Mouse (Mus musculus) left cerebral cortex, adult 2 months (tissue): ENCODE data around the gene Mgat1. TPM values are rescaled to one million over a fixed set of nuclear protein-coding genes. Genes with fewer than 3 reads are reported as not detected.
"Not testable (repeated sequence)": the region's sequence is repeated elsewhere in the genome, so short reads cannot be mapped to it uniquely, and the experiment has no call there.

ENCODE experiments used
- DNase-seq, 2 experiments: peaks; one replicate each; pipeline ENCODE4 v3.0.0; 2021 to 2022; ENCODE audit warnings: low spot score in 2 of 2, mixed read lengths in 1 of 2; ENCODE audit errors: extremely low spot score in 1 of 2
- H3K27ac ChIP-seq: fragments of 200-600 bp; 2 replicates; pipeline ENCODE4 v1.8.1; 2022
- H3K4me3 ChIP-seq: fragments of 200-600 bp; 2 replicates; pipeline ENCODE4 v1.8.1; 2022
- CTCF ChIP-seq: fragments of 200-600 bp; IDR thresholded peaks from 2 replicates; pipeline ENCODE4 v1.8.1; 2022; ENCODE audit warnings: antibody characterized with exemption, mild to moderate bottlenecking, moderate library complexity
- intact Hi-C: fragments of 180-260 bp; cut with DNase I; formaldehyde crosslinking; loops from one replicate; pipeline ENCODE4 v1.15.1; 2025
- long read RNA-seq, 2 experiments: library from polyadenylated mRNA; stranded (forward); transcript quantifications; one replicate each; pipeline ENCODE4 v2.0.0; 2021; ENCODE audit warnings: borderline mapping rate in 2 of 2
- total RNA-seq, 2 experiments: library from RNA; stranded (reverse); gene quantifications; 2 replicates each; pipeline ENCODE4 v1.2.3; 2021

The Mgat1 gene
- total RNA-seq: 10 to 100 TPM; 64.4 to 77.0 TPM
- long read RNA-seq, experiment 1, transcript Mgat1-202 (3 exons, 2,729 nt): minor isoform, 8 of 95 reads
- long read RNA-seq, experiment 1, transcript Mgat1-201 (3 exons, 2,976 nt): major isoform, 41 of 95 reads
- long read RNA-seq, experiment 1, transcript Mgat1-212 (3 exons, 633 nt): minor isoform, 5 of 95 reads
- long read RNA-seq, experiment 1, transcript Mgat1-213 (4 exons, 3,151 nt): minor isoform, 24 of 95 reads
- long read RNA-seq, experiment 1, partial matches to known transcripts: 11 of 95 reads
- long read RNA-seq, experiment 1, other reads (novel, unspliced or antisense): 4 of 95 reads
- long read RNA-seq, experiment 2, transcript Mgat1-213 (4 exons, 3,151 nt): major isoform, 19 of 57 reads
- long read RNA-seq, experiment 2, transcript Mgat1-201 (3 exons, 2,976 nt): major isoform, 19 of 57 reads
- long read RNA-seq, experiment 2, partial matches to known transcripts: 4 of 57 reads
- long read RNA-seq, experiment 2, other reads (novel, unspliced or antisense): 9 of 57 reads

DNA sequence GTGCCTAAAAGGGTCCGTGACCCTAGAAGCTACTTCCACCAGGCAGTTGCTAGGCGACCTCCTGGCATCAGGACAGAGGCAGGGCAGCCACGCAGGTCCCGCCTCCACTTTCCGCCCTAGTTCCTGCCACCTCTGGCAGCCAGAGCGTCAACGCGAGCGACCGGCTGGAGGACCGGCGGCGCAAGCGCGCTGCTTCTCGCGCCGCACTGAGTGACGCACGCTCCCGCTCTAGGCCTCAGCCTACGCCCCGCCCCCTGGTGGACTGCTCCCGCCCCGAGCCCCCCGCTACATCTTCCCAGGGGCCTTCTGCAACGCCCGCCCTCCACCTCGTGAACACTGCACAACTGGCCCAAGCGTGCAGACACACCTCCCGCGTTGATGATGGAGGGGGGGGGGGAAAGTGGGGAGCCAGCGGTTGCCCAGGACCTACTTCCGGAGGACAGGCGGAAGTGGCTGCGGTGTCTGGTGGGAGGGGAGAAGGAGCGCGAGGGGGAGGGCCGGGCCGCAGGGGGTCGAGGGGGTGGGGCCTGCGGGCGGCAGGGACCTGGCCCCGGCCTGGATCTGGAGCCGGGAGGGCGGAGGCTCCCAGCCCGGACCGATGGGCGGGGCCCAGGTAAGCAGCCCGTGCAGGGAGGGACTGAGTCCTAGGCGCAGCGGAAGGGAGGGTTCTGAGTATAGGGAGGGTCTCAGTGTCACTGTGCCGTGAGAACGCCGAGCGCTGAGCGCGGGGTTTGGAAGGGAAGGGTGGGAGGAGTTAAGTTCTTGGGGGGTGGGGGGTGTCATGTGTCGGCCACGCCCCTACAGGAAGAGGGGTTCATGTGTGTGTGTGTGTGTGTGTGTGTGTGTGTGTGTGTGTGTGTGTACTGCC is at the start of gene Mgat1:
TSS of gene Mgat1 (plus strand) at position 465 of the 868 bp plus-strand sequence.
- peak; percentile 89 to 93 for DNase-seq
- peak within 1 kb of the TSS; percentile 90 for H3K4me3 ChIP-seq
- intact Hi-C loops: loop anchor here (1.0 kb wide), 1 partner anchor 41 kb away; the partner anchor contains the start of gene Zfp62
- peak within 1 kb of the TSS; percentile 96 for H3K27ac ChIP-seq
- peak; percentile 27 for TF ChIP-seq CTCF

- DNase-seq, H3K4me3 ChIP-seq, H3K27ac ChIP-seq, intact Hi-C loops: not testable (repeated sequence)
These were observed 49.2 kb upstream of the Mgat1 start for GRCm38 (mm10) chr11:49194771-49195170.

DNA sequence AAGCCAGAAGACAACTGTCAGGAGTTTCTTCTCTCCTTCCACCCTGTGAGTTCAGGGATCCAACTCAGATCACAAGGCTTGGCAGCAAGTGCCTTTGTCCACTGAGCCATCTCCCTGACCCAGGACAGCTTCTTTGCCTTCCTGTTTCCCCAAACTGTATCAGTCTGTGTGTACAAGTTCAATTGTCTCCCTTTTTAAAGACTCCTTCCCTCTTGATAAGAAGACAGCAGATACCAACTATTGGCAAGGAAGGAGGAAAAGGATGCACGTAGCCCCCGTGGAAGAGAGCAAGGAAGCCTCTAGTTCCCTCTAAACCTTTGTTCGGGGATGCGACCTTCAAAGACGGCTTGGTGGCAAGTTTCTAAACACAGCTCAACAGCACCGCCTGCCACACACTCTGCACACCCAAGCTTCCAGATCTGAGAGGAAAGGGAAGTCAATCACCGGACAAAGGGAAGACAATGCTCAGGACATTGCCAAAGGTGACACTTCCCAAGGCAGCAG is 48.1 kb upstream of the Mgat1 start:
- intact Hi-C loops: no loop called here
- H3K4me3 ChIP-seq: no peak overlapping the region
- no peak for TF ChIP-seq CTCF
- no peak for DNase-seq
- no peak overlapping the region for H3K27ac ChIP-seq

GRCm38 (mm10) chr11:49200666-49201065 is 43.3 kb upstream of the Mgat1 start:
- Histone ChIP-seq H3K4me3 (no peak overlapping the region), H3K27ac (no peak overlapping the region)
- TF ChIP-seq CTCF: no peak
- DNase-seq: no peak
- intact Hi-C loops: loop anchor here (5.0 kb wide), 1 partner anchor 383 kb away; the partner anchor contains the start of gene Trim41

- no peak for DNase-seq
- no peak overlapping the region for H3K4me3 ChIP-seq
- no peak overlapping the region for H3K27ac ChIP-seq
- no peak for TF ChIP-seq CTCF
- intact Hi-C loops: loop anchor here (5.0 kb wide), 1 partner anchor 384 kb away; the partner anchor contains the start of gene Trim41
These were observed 42.8 kb upstream of the Mgat1 start for GRCm38 (mm10) chr11:49201142-49201541.

DNA sequence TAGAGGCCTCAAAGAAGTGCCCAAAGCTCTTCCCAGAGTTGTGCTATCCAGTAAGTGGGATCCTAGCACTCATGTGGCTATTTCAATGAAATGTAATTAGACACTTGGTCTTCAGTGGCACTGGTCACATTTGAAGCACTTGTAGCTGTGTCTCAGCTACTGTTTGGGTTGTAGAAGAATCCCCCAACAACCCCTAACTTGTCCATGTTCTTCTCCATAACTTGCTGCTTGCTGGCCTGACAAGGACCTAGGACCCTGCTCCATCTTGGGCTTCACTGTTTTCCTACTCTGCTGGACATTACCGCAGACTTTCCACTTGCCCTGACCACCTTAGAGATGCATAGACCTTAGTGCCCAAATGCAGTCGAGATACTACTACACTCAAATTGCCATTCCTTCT is 41.9 kb upstream of the Mgat1 start:
- TF ChIP-seq CTCF: no peak
- DNase-seq: no peak
- intact Hi-C loops: loop anchor here (2.0 to 5.0 kb wide), 2 partner anchors 49 to 385 kb away; partner anchors contain the start of gene Trim41
- Histone ChIP-seq H3K4me3 (peak overlapping the region; percentile 99; the same call in 1 of the 2 replicates), H3K27ac (peak overlapping the region; percentile 98; the same call in 1 of the 2 replicates)

- Histone ChIP-seq H3K4me3 (peak overlapping the region; percentile 99), H3K27ac (peak overlapping the region; percentile 98)
- TF ChIP-seq CTCF: no peak
- intact Hi-C loops: loop anchor here (1.0 to 5.0 kb wide), 3 partner anchors 41 to 385 kb away; partner anchors contain the start of gene Trim41
- DNase-seq: no peak
These were observed 41.4 kb upstream of the Mgat1 start for GRCm38 (mm10) chr11:49202523-49203061.

DNA sequence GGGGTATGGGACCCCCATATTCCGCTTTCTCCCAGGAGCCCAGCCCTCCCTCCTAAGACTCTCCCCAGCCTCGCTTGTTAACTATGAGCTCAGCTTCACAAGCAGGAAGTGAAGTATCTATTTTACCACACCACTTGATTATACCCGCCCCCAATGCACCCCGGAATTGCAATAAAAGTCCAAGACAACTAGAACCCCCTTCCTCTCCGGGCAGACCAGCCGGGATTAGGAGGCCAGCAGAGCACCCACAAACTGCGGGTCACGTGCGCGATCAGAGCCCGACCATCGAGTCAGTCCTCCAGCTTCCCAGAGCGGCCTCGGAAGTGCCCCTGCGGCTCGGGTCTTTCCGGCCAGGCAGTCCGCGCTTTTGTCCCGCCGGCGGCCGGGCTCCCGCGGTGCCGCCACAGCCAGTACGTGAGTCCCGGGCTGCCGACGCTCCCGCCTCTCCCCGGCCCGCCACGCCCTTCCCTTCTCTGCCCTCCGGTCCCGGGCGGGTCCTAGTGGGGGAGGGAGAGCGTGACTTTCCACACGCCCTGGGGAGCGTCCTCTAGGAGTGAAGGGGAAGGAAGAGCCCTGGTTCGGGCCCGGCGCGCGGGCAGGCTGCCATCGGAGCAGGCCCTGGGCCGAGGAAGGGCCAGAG is 40.7 kb upstream of the Mgat1 start, which contains the start of gene Zfp62:
TSS of gene Zfp62 (plus strand) at position 164 of the 640 bp plus-strand sequence.
- peak; percentile 92 to 95 for DNase-seq
- H3K27ac ChIP-seq: peak within 1 kb of the TSS; percentile 98
- peak within 1 kb of the TSS; percentile 99 for H3K4me3 ChIP-seq
- intact Hi-C loops: loop anchor here (1.0 to 5.0 kb wide), 3 partner anchors 40 to 386 kb away; partner anchors contain the start of gene Trim41
- TF ChIP-seq CTCF: no peak

DNA sequence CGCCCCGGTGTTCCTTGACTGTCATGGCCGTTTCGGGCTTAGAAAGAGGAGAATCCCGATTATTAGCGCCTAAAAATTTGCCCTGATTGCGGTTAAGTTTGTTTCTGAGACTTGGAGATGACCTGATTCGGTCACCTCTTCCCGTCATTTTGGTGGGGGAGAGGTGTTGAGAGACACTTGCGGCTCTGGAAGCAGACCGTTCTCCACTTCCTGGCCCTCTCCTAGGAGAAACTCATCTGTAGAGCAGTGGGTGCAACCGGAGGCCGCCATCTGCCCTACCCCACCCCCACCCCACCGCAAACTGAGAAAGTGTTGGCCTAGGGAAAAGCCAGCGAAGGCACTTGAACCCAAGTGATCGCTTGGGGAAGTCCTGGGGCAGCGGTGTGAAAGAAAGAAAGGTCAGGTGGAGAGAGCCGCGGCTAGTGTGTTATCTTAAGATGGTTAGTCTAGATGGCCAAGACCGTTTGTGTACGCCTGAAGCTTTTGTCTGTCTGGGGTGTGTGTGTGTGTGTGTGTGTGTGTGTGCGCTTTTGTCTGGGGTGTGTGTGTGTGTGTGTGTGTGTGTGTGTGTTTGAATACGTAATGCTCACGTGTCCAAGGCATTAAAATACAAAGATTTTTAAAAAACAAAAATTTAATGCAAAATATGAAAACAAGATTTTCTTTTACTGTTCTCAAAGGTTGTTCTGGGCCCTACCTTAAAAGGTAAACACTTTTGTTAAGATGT is 40.1 kb upstream of the Mgat1 start:
- peak overlapping the region; percentile 98 for H3K27ac ChIP-seq
- no peak for DNase-seq
- no peak for TF ChIP-seq CTCF
- peak overlapping the region; percentile 99 for H3K4me3 ChIP-seq
- intact Hi-C loops: loop anchor here (1.0 to 5.0 kb wide), 3 partner anchors 39 to 387 kb away; partner anchors contain the start of gene Trim41

- Histone ChIP-seq H3K27ac (no peak overlapping the region), H3K4me3 (no peak overlapping the region)
- TF ChIP-seq CTCF: no peak
- no peak for DNase-seq
- intact Hi-C loops: no loop called here
These were observed 38.9 kb upstream of the Mgat1 start for GRCm38 (mm10) chr11:49205080-49205590.
